Mouse (Mus musculus): Measurements from ENCODE around the gene Dlgap1. TPM values are rescaled to one million over a fixed set of nuclear protein-coding genes. Genes with fewer than 3 reads are reported as not detected.

Gene Dlgap1
- total RNA-seq, 4 experiments from 2014 or later = 456 to 507 (median 496) TPM

- peak; percentile 56 to 57 for DNase-seq (ENCODE audit: low spot score in 2 of 2)
Observed at GRCm38 (mm10) chr17:70753444-70754032, 784.7 kb downstream of the Dlgap1 start.

GRCm38 (mm10) chr17:70754041-70754440 lies 785.2 kb downstream of the Dlgap1 start:
- DNase-seq (ENCODE audit: low spot score in 2 of 2) = no peak

DNA sequence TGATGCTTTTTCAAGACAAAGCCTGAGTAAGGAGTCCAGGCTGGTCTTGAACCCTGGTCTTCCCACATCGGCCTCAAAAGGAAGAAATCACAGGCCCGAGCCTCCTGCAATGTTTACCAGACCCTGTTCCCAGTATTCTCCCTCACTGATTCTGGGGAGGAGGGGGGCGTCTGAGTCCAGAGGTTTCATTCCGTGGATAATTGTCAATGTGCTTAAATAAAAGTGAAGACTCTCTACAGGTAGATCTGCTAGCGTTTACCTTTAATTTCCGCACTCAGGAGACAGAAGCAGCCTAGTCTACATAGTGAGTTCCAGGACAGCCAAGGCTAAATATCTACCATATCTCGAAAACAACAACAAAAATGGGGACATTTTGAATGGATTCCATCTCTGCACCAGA lies 785.8 kb downstream of the Dlgap1 start:
- DNase-seq (ENCODE audit: low spot score in 2 of 2) = no peak

DNA sequence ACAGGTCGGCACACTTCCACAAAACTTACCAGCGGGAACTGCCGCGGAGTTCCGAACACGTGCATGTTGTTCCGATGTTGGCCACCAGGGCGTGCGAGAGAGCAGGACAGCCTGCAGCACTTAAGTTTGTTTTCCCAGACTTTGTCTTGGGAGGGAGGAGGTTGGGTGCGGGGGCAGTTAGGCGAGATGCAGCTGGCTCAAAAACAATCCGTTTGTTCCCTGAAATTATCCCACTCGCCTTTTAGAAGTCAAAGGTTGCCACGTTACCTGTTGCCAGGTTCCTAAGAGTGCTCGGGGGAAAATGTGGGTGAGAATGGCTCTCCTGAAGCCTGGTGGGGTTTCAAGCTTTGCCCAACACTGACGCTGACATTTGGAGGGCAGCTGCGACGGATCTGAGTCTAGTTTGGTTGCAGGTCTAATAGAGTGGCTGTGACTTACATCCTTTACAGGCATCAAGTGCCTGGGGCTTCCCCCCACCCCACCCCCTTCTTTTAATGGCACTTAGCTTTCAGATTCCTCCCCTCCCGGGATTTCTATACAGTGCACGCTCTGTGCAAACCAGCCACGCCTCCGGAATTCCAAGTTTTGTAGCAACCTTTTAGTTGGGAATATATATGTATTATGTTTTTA lies 786.3 kb downstream of the Dlgap1 start:
- peak; percentile 63 to 85 for DNase-seq (ENCODE audit: low spot score in 2 of 2)

DNA sequence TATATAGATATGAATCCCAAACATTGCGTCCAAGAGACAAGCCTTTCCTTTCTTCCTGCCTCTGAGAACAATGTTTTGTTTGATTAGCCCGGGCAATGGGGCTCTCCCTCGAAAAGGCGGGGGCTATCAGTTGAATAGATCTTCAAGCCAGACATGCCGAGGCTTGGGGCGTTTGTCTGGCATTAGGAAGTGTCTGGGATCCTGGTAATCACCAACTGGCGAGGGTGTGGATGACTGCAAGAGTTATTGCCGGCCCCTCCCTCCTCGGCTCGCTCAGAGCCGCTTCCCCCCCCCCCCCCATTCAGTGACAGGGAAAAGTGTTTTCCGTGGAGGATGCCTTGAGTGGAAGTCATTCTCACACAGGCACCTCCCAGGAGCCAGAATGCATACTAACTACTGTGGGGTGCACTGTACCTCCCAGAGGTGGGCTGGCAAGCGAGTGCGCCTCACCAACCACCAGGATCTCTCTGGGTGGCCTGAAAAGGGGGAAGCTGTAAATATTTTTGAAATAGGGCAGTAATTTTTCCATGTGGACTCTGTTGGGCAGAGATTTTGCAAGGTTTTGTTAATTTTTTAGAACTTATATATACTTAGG lies 786.9 kb downstream of the Dlgap1 start:
- DNase-seq (ENCODE audit: low spot score in 2 of 2) = no peak

- DNase-seq (ENCODE audit: low spot score in 2 of 2) = no peak
Observed at GRCm38 (mm10) chr17:70762001-70762400, 793.1 kb downstream of the Dlgap1 start.

- no peak for DNase-seq (ENCODE audit: low spot score in 2 of 2)
Observed at GRCm38 (mm10) chr17:70762634-70763033, 793.8 kb downstream of the Dlgap1 start.

GRCm38 (mm10) chr17:70765337-70765736 lies 796.5 kb downstream of the Dlgap1 start:
- DNase-seq (ENCODE audit: low spot score in 2 of 2) = no peak

- no peak for DNase-seq (ENCODE audit: low spot score in 2 of 2)
Observed at GRCm38 (mm10) chr17:70765976-70766375, 797.1 kb downstream of the Dlgap1 start.

DNA sequence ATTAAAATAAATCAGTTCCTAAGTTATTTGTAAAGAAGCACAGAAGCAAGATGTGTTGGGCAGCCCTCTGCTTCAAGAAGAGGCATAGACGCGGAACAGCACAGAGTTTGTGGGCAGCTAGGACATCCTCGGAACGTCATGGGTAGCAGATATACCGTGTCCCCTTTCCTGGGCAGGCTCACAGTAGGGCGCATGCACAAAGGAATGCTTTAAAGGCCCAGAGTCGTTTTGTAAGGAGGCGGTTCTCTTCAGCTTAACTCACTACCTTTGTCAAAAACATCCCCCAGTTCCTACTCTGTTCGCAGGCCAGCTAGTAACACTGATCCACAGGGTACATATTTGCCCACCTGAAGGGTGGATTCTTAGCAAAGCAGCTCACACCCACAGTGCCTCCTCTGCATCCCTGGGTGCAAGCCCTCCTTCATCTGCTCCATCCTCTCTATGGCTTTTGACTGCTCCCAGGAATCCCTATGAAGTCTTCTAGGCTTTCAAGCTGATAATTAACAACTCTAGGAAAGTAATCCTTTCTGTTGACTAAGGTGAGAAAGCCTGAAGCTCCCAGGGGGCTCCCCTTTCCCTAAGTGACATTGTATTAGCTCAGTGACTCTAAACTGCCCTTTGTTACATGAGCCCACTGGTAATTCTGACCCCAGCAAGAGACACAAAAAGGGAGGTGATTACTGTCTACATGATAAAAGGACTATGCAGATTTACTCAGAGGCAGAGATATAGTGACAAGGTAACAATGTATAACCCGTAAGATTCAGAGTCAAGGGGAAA lies 803.4 kb downstream of the Dlgap1 start:
- DNase-seq (ENCODE audit: low spot score in 2 of 2) = no peak

GRCm38 (mm10) chr17:70779770-70780169 lies 810.9 kb downstream of the Dlgap1 start:
- DNase-seq (ENCODE audit: low spot score in 2 of 2) = no peak

- no peak for DNase-seq (ENCODE audit: low spot score in 2 of 2)
Observed at GRCm38 (mm10) chr17:70780726-70781689, 812.1 kb downstream of the Dlgap1 start.

DNA sequence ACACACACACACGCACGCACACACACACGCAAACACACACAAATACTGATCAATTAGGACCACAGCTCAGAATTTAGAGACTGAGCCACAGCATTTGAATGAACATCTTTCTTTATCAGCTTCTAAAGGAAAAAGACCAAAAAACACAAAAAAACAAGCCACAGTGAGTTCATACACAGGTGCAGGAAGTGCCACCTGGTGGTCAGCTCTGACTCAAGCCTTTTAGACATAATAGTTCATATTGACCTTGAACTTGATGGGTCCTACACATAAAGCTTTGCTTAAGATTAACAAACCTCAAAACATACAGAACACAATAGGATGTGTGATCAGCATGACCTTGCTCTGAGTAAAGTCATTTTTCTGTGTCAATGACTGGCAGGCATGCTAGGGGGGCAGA lies 814.4 kb downstream of the Dlgap1 start:
- no peak for DNase-seq (ENCODE audit: low spot score in 2 of 2)

DNA sequence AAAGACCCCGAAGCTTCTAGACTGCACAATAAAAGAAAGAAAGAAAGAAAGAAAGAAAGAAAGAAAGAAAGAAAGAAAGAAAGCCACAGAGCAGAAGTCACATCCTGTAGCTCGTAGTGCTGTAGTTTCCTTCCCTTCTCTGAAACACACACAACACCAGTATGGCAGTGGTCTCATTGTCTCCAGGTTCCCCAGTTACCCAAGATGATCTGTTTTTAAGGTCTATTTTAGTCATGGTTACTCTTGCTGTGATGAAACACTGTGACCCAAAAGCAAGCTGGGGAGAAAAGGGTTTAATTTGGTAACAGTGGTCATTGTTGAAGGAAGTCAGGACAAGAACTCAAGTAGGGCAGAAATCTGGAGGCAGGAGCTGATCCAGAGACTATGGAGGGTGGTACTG lies 818.5 kb downstream of the Dlgap1 start:
- DNase-seq (ENCODE audit: low spot score in 2 of 2) = no peak

DNA sequence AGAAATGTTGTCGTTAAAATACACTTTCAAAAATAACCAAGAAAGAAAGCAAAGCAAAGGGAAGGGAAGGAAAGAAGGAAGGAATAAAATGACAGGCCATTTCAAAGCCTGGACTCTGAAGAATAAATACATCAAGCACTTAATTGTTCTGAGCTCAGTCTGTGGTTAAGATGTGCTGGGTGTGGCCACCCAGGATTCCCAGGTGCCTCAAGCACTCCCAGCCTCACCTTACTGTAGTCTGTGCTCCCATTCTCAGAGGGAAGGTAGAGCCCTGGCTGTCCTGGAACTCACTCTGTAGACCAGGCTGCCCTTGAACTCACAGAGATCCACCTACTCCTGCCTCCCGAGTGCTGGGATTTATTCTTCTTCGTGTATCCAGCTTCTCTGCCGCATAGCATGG lies 821.9 kb downstream of the Dlgap1 start:
- no peak for DNase-seq (ENCODE audit: low spot score in 2 of 2)

DNA sequence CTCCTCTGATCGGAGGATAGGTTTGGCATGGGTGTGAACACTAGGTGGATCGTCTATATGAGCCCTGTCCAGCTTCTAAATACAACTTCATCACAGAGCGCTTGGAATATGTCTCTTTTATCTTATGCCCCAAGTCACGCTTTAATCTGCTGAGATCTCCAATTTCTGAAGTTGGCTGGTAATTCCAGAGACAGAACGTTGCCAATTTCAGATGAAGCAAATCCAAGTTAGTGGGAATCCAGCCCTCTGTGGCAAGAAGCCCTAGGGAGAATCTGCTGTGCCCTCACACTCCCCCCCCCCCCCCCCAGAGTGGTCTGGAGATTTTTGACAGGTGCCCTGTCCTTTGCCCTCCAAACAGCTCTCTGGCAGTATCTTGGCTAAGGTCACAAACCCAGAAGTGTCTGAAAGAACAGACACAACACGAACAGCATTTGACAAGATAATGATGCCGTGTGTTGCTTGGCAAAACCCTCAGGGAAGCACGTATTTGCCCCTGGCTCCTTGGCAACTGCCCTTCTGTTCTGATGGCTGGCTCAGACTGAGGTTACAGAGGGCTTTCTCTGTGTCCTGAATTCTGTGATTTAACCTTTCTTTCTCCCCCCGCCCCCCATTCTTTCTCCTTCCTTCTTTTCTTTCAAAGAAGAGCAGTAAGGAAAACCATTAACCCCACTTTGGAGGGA lies 822.9 kb downstream of the Dlgap1 start:
- DNase-seq (ENCODE audit: low spot score in 2 of 2) = no peak

DNA sequence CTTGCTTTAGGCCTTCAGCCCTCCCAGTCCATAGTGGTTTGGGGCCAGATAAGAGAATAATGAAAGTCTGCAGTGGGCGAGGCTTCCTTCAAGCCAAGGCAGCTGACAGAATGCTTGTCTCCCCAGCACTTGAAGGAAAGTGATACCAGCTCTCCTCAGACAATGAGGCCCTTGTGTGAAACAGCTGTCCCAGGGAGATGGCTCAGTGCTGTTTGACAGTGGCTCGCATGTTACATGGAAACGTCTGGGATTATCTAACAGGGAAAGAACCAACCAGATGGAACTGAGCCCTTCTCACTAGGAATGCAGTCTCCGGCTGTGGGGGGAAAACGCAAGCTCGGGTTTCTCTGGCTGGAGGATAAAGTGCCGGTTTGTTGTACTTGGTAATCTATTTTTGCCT lies 825.4 kb downstream of the Dlgap1 start:
- DNase-seq (ENCODE audit: low spot score in 2 of 2) = peak; percentile 47 to 48

DNA sequence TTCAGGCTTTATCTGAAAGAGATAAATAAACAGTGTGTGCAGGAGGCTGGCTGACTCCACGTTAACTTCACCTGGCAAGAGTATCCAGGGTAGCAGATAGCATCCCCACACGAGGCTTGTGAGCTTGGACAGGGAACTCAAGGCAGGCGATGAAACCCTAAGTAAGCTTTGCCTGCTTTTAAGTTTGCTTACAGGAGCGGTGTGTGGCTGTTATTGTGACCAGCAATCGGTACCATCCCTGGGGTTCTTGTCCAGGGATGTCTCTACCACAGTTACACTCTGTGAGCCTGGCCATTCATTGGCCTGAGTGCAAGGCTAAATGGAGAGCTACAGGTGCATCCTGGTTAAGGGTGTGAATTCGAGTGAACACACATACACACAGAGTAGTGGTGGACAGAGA lies 825.8 kb downstream of the Dlgap1 start:
- no peak for DNase-seq (ENCODE audit: low spot score in 2 of 2)

GRCm38 (mm10) chr17:70795196-70795595 lies 826.3 kb downstream of the Dlgap1 start:
- no peak for DNase-seq (ENCODE audit: low spot score in 2 of 2)

DNA sequence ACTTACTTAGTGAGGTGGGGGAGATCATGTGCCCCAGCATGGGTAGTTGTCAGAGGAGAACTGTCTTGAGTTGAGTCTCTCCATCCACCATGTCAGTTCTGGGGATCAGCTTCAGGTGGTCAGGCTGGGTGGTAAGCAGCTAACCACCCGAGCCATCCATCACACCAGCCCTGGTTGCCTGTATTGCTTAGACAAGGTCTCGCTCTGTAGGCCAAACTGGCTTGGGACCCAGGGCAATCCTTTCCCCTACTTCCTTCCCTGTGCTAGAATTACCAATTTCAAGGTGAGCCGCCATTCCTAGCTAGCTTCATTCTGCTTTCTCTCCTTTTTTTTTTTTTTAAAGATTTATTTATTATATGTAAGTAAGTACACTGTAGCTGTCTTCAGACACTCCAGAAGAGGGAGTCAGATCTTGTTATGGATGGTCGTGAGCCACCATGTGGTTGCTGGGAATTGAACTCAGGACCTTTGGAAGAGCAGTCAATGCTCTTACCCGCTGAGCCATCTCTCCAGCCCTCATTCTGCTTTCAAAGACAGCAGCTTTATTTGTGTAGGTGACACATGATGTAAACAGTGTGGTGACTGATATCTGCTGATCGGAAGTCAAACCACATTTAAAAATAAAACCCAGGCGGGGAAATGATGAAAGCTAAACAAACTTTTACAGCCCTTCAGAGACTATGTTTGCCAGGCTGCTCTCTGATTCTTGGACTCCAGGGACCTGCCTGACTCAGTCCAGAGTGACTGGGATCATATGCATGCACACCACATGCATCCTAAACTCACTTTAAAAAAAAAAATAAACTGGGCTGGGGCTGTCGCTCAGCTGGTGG lies 828.3 kb downstream of the Dlgap1 start:
- no peak for DNase-seq (ENCODE audit: low spot score in 2 of 2)
